Mouse (Mus musculus) myocyte (in vitro differentiated cells): ENCODE results near the gene Bglap.

Experiments used
- CEBPB ChIP-seq: IDR thresholded peaks from 2 replicates; pipeline ENCODE4 v1.6.1; 2011; ENCODE audit warnings: mild to moderate bottlenecking, moderate library complexity; ENCODE audit not compliant: poor library complexity, insufficient read depth, severe bottlenecking
- E2F4 ChIP-seq: IDR thresholded peaks from one replicate; pipeline ENCODE4 v1.6.1; 2011; ENCODE audit warnings: mild to moderate bottlenecking, control low read depth, moderate library complexity; ENCODE audit not compliant: insufficient read depth
- MAX ChIP-seq: IDR thresholded peaks from one replicate; pipeline ENCODE4 v1.6.1; 2011; ENCODE audit warnings: low read depth, mild to moderate bottlenecking, control low read depth
- MYOD1 ChIP-seq, 3 experiments: IDR thresholded peaks; one replicate each; pipeline ENCODE4 v1.6.1; 2011; ENCODE audit warnings: control low read depth in 2 of 3, low read depth in 2 of 3, mild to moderate bottlenecking in 2 of 3, moderate library complexity in 1 of 3; ENCODE audit not compliant: insufficient read length in 2 of 3, control insufficient read depth in 1 of 3
- MYOG ChIP-seq, 3 experiments: IDR thresholded peaks; one replicate each; pipeline ENCODE4 v1.6.1; 2011; ENCODE audit warnings: control low read depth in 2 of 3, low read depth in 2 of 3, mild to moderate bottlenecking in 2 of 3; ENCODE audit not compliant: insufficient read length in 2 of 3, control insufficient read depth in 1 of 3, insufficient read depth in 1 of 3
- POLR2A ChIP-seq: IDR thresholded peaks from one replicate; pipeline ENCODE4 v1.6.1; 2011; ENCODE audit warnings: low read depth, mild to moderate bottlenecking, control low read depth, moderate library complexity; ENCODE audit not compliant: insufficient read length
- POLR2AphosphoS2 ChIP-seq: IDR thresholded peaks from one replicate; pipeline ENCODE4 v1.6.1; 2011; ENCODE audit warnings: low read depth, control low read depth; ENCODE audit not compliant: insufficient read length
- REST ChIP-seq: IDR thresholded peaks from one replicate; pipeline ENCODE4 v1.6.1; 2011; ENCODE audit warnings: mild to moderate bottlenecking, control low read depth, moderate library complexity; ENCODE audit not compliant: insufficient read depth, insufficient read length
- TCF12 ChIP-seq: IDR thresholded peaks from one replicate; pipeline ENCODE4 v1.6.1; 2011; ENCODE audit warnings: mild to moderate bottlenecking, control low read depth; ENCODE audit not compliant: poor library complexity, insufficient read depth, severe bottlenecking
- TCF3 ChIP-seq: IDR thresholded peaks from one replicate; pipeline ENCODE4 v1.6.1; 2011; ENCODE audit warnings: low read depth, control low read depth; ENCODE audit not compliant: insufficient read length
- USF1 ChIP-seq: IDR thresholded peaks from one replicate; pipeline ENCODE4 v1.6.1; 2011; ENCODE audit warnings: low read depth, mild to moderate bottlenecking, control low read depth, moderate library complexity

GRCm38 (mm10) chr3:88335436-88336053 lies 48.7 kb downstream of the Bglap start:
- TF ChIP-seq TCF12: no peak
- no peak for TF ChIP-seq MYOG (IDR thresholded peaks at IDR 0.05; ENCODE audit: control insufficient read depth in 1 of 3, insufficient read depth in 1 of 3, insufficient read length in 2 of 3, low read depth in 2 of 3)
- TF ChIP-seq POLR2A: no peak
- no peak for TF ChIP-seq CEBPB
- no peak for TF ChIP-seq TCF3
- TF ChIP-seq USF1: no peak
- no peak for TF ChIP-seq POLR2AphosphoS2
- peak; percentile 87 for TF ChIP-seq E2F4
- TF ChIP-seq REST: no peak
- TF ChIP-seq MAX: no peak
- no peak for TF ChIP-seq MYOD1 (IDR thresholded peaks at IDR 0.05; ENCODE audit: control insufficient read depth in 1 of 3, insufficient read length in 2 of 3, low read depth in 2 of 3)
